Mouse (Mus musculus) CH12.LX (cell line): ENCODE measurements around the gene Unc13c. TPM values are rescaled to one million over a fixed set of nuclear protein-coding genes. Genes with fewer than 3 reads are reported as not detected.

Experiments used
- DNase-seq: peaks from one replicate; pipeline ENCODE4 v3.0.0-alpha.2; 2013; ENCODE audit errors: extremely low read depth
- H3K27ac ChIP-seq: 2 replicates; pipeline ENCODE4 v1.5.1; 2012; ENCODE audit warnings: low read depth, mild to moderate bottlenecking, control low read depth, moderate library complexity; ENCODE audit not compliant: insufficient read depth
- H3K27me3 ChIP-seq: replicated peaks from 2 replicates; pipeline ENCODE3; 2012; ENCODE audit warnings: inconsistent platforms
- H3K36me3 ChIP-seq, 2 experiments: replicated peaks in 1 of 2; 2 replicates each; pipeline versions ENCODE3 to v1.6.1; 2012; ENCODE audit warnings: inconsistent platforms in 1 of 2, low read length in 1 of 2, mild to moderate bottlenecking in 1 of 2, mixed read lengths in 1 of 2, moderate library complexity in 1 of 2; ENCODE audit not compliant: control insufficient read depth in 1 of 2, insufficient read depth in 1 of 2
- H3K4me1 ChIP-seq, 2 experiments: 2 replicates each; pipeline ENCODE4 v1.6.1; 2012; ENCODE audit warnings: inconsistent platforms in 1 of 2, moderate library complexity in 1 of 2; ENCODE audit not compliant: insufficient read depth in 2 of 2, control insufficient read depth in 1 of 2
- H3K4me2 ChIP-seq: 2 replicates; pipeline ENCODE4 v1.6.1; 2012; ENCODE audit warnings: low read depth, mild to moderate bottlenecking, control low read depth; ENCODE audit not compliant: poor library complexity, insufficient read depth, severe bottlenecking
- H3K4me3 ChIP-seq, 3 experiments: fragments of 150-350 bp in 1 of 3; sonication (generic) in 1 of 3; replicated peaks in 1 of 3; 2 replicates each; pipeline versions ENCODE3 to v1.5.1; 2011 to 2012; ENCODE audit warnings: low read depth in 2 of 3, low read length in 2 of 3, mild to moderate bottlenecking in 2 of 3, moderate library complexity in 2 of 3, control low read depth in 1 of 3, improper control_type of control experiment in 1 of 3, inconsistent platforms in 1 of 3, mixed read lengths in 1 of 3; ENCODE audit not compliant: poor library complexity in 1 of 3
- H3K79me2 ChIP-seq: replicated peaks from 2 replicates; pipeline ENCODE4 v1.6.1; 2012; ENCODE audit warnings: mild to moderate bottlenecking, moderate library complexity; ENCODE audit not compliant: control insufficient read depth, poor library complexity, insufficient read depth, severe bottlenecking; ENCODE audit errors: extremely low read depth
- H3K9ac ChIP-seq: 2 replicates; pipeline ENCODE4 v1.6.1; 2012; ENCODE audit warnings: low read depth, mild to moderate bottlenecking, control low read depth, moderate library complexity; ENCODE audit not compliant: insufficient read depth
- H3K9me3 ChIP-seq: replicated peaks from 2 replicates; pipeline ENCODE3; 2012; ENCODE audit warnings: low read length, inconsistent platforms, mixed read lengths
- BHLHE40 ChIP-seq: IDR thresholded peaks from 2 replicates; pipeline ENCODE4 v1.6.1; 2011; ENCODE audit warnings: mild to moderate bottlenecking, low read depth, low read length, improper control_type of control experiment
- E2F4 ChIP-seq: IDR thresholded peaks from 2 replicates; pipeline ENCODE4 v1.6.1; 2011; ENCODE audit warnings: low read depth, low read length, improper control_type of control experiment; ENCODE audit not compliant: insufficient replicate concordance
- ELF1 ChIP-seq: IDR thresholded peaks from 2 replicates; pipeline ENCODE4 v1.6.1; 2014; ENCODE audit warnings: low read depth, mild to moderate bottlenecking, inconsistent platforms, low read length, improper control_type of control experiment
- EP300 ChIP-seq: IDR thresholded peaks from 2 replicates; pipeline ENCODE4 v1.6.1; 2011; ENCODE audit warnings: low read length, improper control_type of control experiment
- ETS1 ChIP-seq: conservative IDR thresholded peaks from 2 replicates; pipeline ENCODE4 v1.6.1; 2012; ENCODE audit warnings: low read depth, mild to moderate bottlenecking, inconsistent platforms, low read length, improper control_type of control experiment, moderate library complexity
- GABPA ChIP-seq: IDR thresholded peaks from 2 replicates; pipeline ENCODE4 v1.6.1; 2012; ENCODE audit warnings: low read depth, low read length, improper control_type of control experiment, inconsistent platforms; ENCODE audit not compliant: insufficient replicate concordance
- HCFC1 ChIP-seq: IDR thresholded peaks from 2 replicates; pipeline ENCODE4 v1.6.1; 2012; ENCODE audit warnings: low read depth, mild to moderate bottlenecking, inconsistent platforms, low read length, improper control_type of control experiment
- IRF4 ChIP-seq: IDR thresholded peaks from 2 replicates; pipeline ENCODE4 v1.6.1; 2014; ENCODE audit warnings: low read depth, mild to moderate bottlenecking, inconsistent platforms, low read length, improper control_type of control experiment
- KAT2A ChIP-seq: IDR thresholded peaks from 2 replicates; pipeline ENCODE4 v1.6.1; 2012; ENCODE audit warnings: low read length, improper control_type of control experiment, inconsistent platforms; ENCODE audit not compliant: insufficient replicate concordance
- MEF2A ChIP-seq: IDR thresholded peaks from 2 replicates; pipeline ENCODE4 v1.6.1; 2014; ENCODE audit warnings: low read depth, mild to moderate bottlenecking, inconsistent platforms, low read length, improper control_type of control experiment, borderline replicate concordance
- MXI1 ChIP-seq: IDR thresholded peaks from 2 replicates; pipeline ENCODE4 v1.6.1; 2011; ENCODE audit warnings: mild to moderate bottlenecking, low read depth, low read length, improper control_type of control experiment
- POLR2A ChIP-seq: IDR thresholded peaks from 2 replicates; pipeline ENCODE4 v1.6.1; 2011; ENCODE audit warnings: low read depth, mild to moderate bottlenecking, improper control_type of control experiment, low read length
- USF1 ChIP-seq: IDR thresholded peaks from 2 replicates; pipeline ENCODE4 v1.6.1; 2014; ENCODE audit warnings: low read depth, mild to moderate bottlenecking, inconsistent platforms, low read length, improper control_type of control experiment
- ZKSCAN1 ChIP-seq: IDR thresholded peaks from 2 replicates; pipeline ENCODE4 v1.6.1; 2012; ENCODE audit warnings: low read depth, inconsistent platforms, low read length, improper control_type of control experiment, borderline replicate concordance
- ZNF384 ChIP-seq: IDR thresholded peaks from 2 replicates; pipeline ENCODE4 v1.6.1; 2012; ENCODE audit warnings: low read depth, low read length, improper control_type of control experiment, inconsistent platforms
- dilution Hi-C: fragments of 300-500 bp; cut with MboI; formaldehyde crosslinking; loops from 2 replicates; pipeline ENCODE4 v1.14.3; 2020; ENCODE audit warnings: low sequenced_read_pairs; ENCODE audit not compliant: extremely low pct_unique_long_range_greater_than_20kb, extremely low pct_ligation_motif_present
- in situ Hi-C: fragments of 300-500 bp; cut with MboI; formaldehyde crosslinking; loops from 3 replicates; pipeline ENCODE4 v1.14.3; 2019; ENCODE audit warnings: low sequenced_read_pairs, low pct_ligation_motif_present, low pct_unique_long_range_greater_than_20kb, mixed read lengths
- polyA plus RNA-seq: library from polyadenylated mRNA; unstranded; fragments of >175 nt; gene quantifications from 2 replicates; pipeline ENCODE4 v1.2.1, GENCODE M21; 2012; ENCODE audit warnings: low read depth; ENCODE audit not compliant: insufficient read length
- total RNA-seq, 2 experiments: library from RNA; depleted of rRNA; stranded (reverse); fragments of 300-350 nt in 1 of 2; fragments of >200 nt in 1 of 2; gene quantifications; 2 replicates each; pipeline ENCODE4 v1.2.3; 2012 to 2014

Gene Unc13c
- total and polyA plus RNA-seq, 3 experiments: not detected

- Histone ChIP-seq H3K27ac (no peak overlapping the region), H3K36me3 (no peaks in the 10 kb centered on the region), H3K4me2 (no peak overlapping the region), H3K27me3 (no peaks in the 10 kb centered on the region), H3K4me3 (no peak overlapping the region), H3K9me3 (no peaks in the 10 kb centered on the region), H3K79me2 (no peaks in the 10 kb centered on the region), H3K9ac (no peak overlapping the region), H3K4me1 (peaks cover 0 to 9% of the 10 kb centered on the region in 2 experiments; a peak in 2 of 4 replicates)
- TF ChIP-seq E2F4: no peak
- no peak for TF ChIP-seq ZNF384
- DNase-seq: no peak
- dilution Hi-C loops (no loop called here), in situ Hi-C loops (loop anchor here (25.0 kb wide), 1 partner anchor 410 kb away; no protein-coding TSS in a partner anchor)
Observed at GRCm38 (mm10) chr9:73972327-73972988, 3.7 kb upstream of the Unc13c start.

GRCm38 (mm10) chr9:73970717-73971116, 2.0 kb upstream of the Unc13c start:
- no peaks in the 10 kb centered on the region for H3K27me3 ChIP-seq
- no peak overlapping the region for H3K4me2 ChIP-seq
- no peak overlapping the region for H3K9ac ChIP-seq
- H3K36me3 ChIP-seq: no peaks in the 10 kb centered on the region
- H3K4me1 ChIP-seq: peaks cover 0 to 9% of the 10 kb centered on the region in 2 experiments; a peak in 2 of 4 replicates
- no peaks in the 10 kb centered on the region for H3K79me2 ChIP-seq
- DNase-seq: no peak
- H3K9me3 ChIP-seq: no peaks in the 10 kb centered on the region
- in situ Hi-C loops (loop anchor here (25.0 kb wide), 1 partner anchor 408 kb away; no protein-coding TSS in a partner anchor), dilution Hi-C loops (no loop called here)
- no peak overlapping the region for H3K27ac ChIP-seq
- TF ChIP-seq BHLHE40 (no peak), GABPA (no peak), ETS1 (no peak)
- no peak overlapping the region for H3K4me3 ChIP-seq

GRCm38 (mm10) chr9:73965322-73965915, 3.3 kb downstream of the Unc13c start:
- Histone ChIP-seq H3K36me3 (no peaks in the 10 kb centered on the region), H3K4me2 (no peak overlapping the region), H3K9me3 (no peaks in the 10 kb centered on the region), H3K79me2 (no peaks in the 10 kb centered on the region), H3K4me3 (no peak overlapping the region), H3K27ac (no peak overlapping the region), H3K4me1 (no peaks in the 10 kb centered on the region), H3K27me3 (no peaks in the 10 kb centered on the region), H3K9ac (no peak overlapping the region)
- no peak for TF ChIP-seq IRF4
- TF ChIP-seq MXI1: no peak
- no peak for TF ChIP-seq EP300
- no peak for TF ChIP-seq ZNF384
- no peak for TF ChIP-seq ZKSCAN1
- TF ChIP-seq MEF2A: no peak
- TF ChIP-seq ETS1: no peak
- no peak for TF ChIP-seq BHLHE40
- no peak for TF ChIP-seq POLR2A
- no peak for TF ChIP-seq KAT2A
- TF ChIP-seq USF1: no peak
- no peak for TF ChIP-seq ELF1
- TF ChIP-seq E2F4: no peak
- TF ChIP-seq HCFC1: no peak
- dilution Hi-C loops: no loop called here
- DNase-seq: no peak
- in situ Hi-C loops: loop anchor here (25.0 kb wide), 1 partner anchor 403 kb away; no protein-coding TSS in a partner anchor
